Mouse (Mus musculus) layer of hippocampus, postnatal 36 days (tissue): Measurements from ENCODE around the gene Prkra. TPM values are rescaled to one million over a fixed set of nuclear protein-coding genes. Genes with fewer than 3 reads are reported as not detected.
"Not testable (repeated sequence)": the region's sequence is repeated elsewhere in the genome, so short reads cannot be mapped to it uniquely, and the experiment has no call there.

Experiments
- DNase-seq, 2 experiments: peaks; one replicate each; pipeline ENCODE4 v3.0.0; 2022
- total RNA-seq, 2 experiments: library from RNA; stranded (reverse); gene quantifications; 2 replicates each; pipeline ENCODE4 v1.2.3; 2021

The Prkra gene
- total RNA-seq, 2 experiments from 2014 or later = 15.7 to 16.9 TPM

- no peak for DNase-seq
These were observed 7.6 kb upstream of the Prkra start for GRCm38 (mm10) chr2:76655444-76655843.

- DNase-seq = no peak
These were observed 6.8 kb upstream of the Prkra start for GRCm38 (mm10) chr2:76654646-76655045.

- no peak for DNase-seq
These were observed 5.3 kb upstream of the Prkra start for GRCm38 (mm10) chr2:76653070-76653469.

- no peak for DNase-seq
These were observed 889 bp upstream of the Prkra start for GRCm38 (mm10) chr2:76648666-76649141.

- peak in 1 of 2 experiments; percentile 6 for DNase-seq
These were observed 360 bp downstream of the Prkra start for GRCm38 (mm10) chr2:76647441-76647869.

GRCm38 (mm10) chr2:76643801-76644200, 4.0 kb downstream of the Prkra start:
- DNase-seq = no peak

GRCm38 (mm10) chr2:76639637-76640036, 8.2 kb downstream of the Prkra start:
- no peak for DNase-seq

GRCm38 (mm10) chr2:76631600-76631999, 16.2 kb downstream of the Prkra start:
- DNase-seq = no peak

GRCm38 (mm10) chr2:76630293-76630692, 17.5 kb downstream of the Prkra start:
- no peak for DNase-seq

- DNase-seq = not testable (repeated sequence)
These were observed 25.5 kb downstream of the Prkra start for GRCm38 (mm10) chr2:76622316-76622715.

GRCm38 (mm10) chr2:76621724-76622123, 26.1 kb downstream of the Prkra start:
- DNase-seq = no peak

- no peak for DNase-seq
These were observed 27.6 kb downstream of the Prkra start for GRCm38 (mm10) chr2:76620188-76620587.

- DNase-seq = peak in 1 of 2 experiments; percentile 30
These were observed 29.7 kb downstream of the Prkra start for GRCm38 (mm10) chr2:76618078-76618477.

- DNase-seq = no peak
These were observed 35.8 kb downstream of the Prkra start for GRCm38 (mm10) chr2:76611996-76612395.

- DNase-seq = no peak
These were observed 37.3 kb downstream of the Prkra start for GRCm38 (mm10) chr2:76610326-76611104.

GRCm38 (mm10) chr2:76606704-76607103, 41.1 kb downstream of the Prkra start:
- no peak for DNase-seq

GRCm38 (mm10) chr2:76602256-76602655, 45.6 kb downstream of the Prkra start:
- no peak for DNase-seq

GRCm38 (mm10) chr2:76599214-76599613, 48.6 kb downstream of the Prkra start:
- peak in 1 of 2 experiments; percentile 21 for DNase-seq

- DNase-seq = no peak
These were observed 50.3 kb downstream of the Prkra start for GRCm38 (mm10) chr2:76597521-76597920.

- no peak for DNase-seq
These were observed 55.4 kb downstream of the Prkra start for GRCm38 (mm10) chr2:76592401-76592924.

GRCm38 (mm10) chr2:76590221-76590620, 57.6 kb downstream of the Prkra start:
- DNase-seq = no peak

GRCm38 (mm10) chr2:76586906-76587305, 60.9 kb downstream of the Prkra start:
- DNase-seq = no peak

- no peak for DNase-seq
These were observed 62.7 kb downstream of the Prkra start for GRCm38 (mm10) chr2:76585090-76585489.
